ENCODE assay signal across 25 mouse cellular contexts in the genomic region with DNA sequence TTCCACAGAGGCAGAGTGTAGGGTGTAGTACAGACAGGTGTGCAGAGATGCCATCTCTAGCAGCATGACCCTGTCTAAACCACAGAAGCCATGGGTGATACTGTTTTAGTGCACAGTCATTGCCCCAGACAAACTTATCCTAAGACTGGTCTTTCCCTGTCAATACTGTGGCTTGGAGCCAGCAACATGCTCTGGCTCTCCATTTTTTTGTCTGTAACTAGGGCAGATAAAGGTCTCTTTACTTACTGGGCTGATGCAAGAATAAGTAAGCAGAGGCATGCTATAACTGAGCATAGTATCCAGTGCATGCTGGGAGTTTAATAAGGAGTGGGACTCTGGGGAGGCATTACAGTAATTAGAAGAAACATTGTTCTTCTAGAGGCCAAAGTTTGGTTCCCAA.
"Had no signal": no experiment of that assay in that cellular context is flagged by ENCODE, and none has a peak within 500 bp of the region (broad histone marks: within the 10 kb centered on the region; RNA-seq: fewer than 3 reads in every experiment).

No protein-coding gene starts in this region.

- H3K4me1 ChIP-seq: heart, embryonic 13.5 days; heart, embryonic 15.5 days; hindbrain, embryonic 13.5 days; hindbrain, embryonic 15.5 days; kidney, embryonic 15.5 days; limb, embryonic 10.5 days; limb, embryonic 12.5 days had no signal

- H3K9ac ChIP-seq: heart, embryonic 13.5 days; heart, embryonic 15.5 days; hindbrain, embryonic 13.5 days; hindbrain, embryonic 15.5 days; kidney, embryonic 15.5 days; limb, embryonic 12.5 days; liver, embryonic 14.5 days had no signal

- ATAC-seq: hindbrain, postnatal 0 days; intestine, embryonic 16.5 days had no signal

- H3K36me3 ChIP-seq: heart, embryonic 13.5 days; heart, embryonic 15.5 days; hindbrain, embryonic 13.5 days; hindbrain, embryonic 15.5 days; kidney, embryonic 15.5 days; limb, embryonic 10.5 days; limb, embryonic 12.5 days had no signal

- H3K4me2 ChIP-seq: heart, embryonic 11.5 days; heart, embryonic 13.5 days; heart, embryonic 15.5 days; hindbrain, embryonic 13.5 days; hindbrain, embryonic 15.5 days; kidney, embryonic 15.5 days; limb, embryonic 12.5 days; liver, embryonic 11.5 days had no signal

- H3K27ac ChIP-seq: heart, embryonic 13.5 days; heart, embryonic 15.5 days; hindbrain, embryonic 13.5 days; hindbrain, embryonic 15.5 days; hindbrain, postnatal 0 days; kidney, embryonic 15.5 days; kidney, postnatal 0 days; limb, embryonic 10.5 days; limb, embryonic 12.5 days; liver, embryonic 14.5 days had no signal

- H3K9me3 ChIP-seq: heart, embryonic 13.5 days; heart, embryonic 15.5 days; hindbrain, embryonic 13.5 days; hindbrain, embryonic 15.5 days; kidney, embryonic 15.5 days; limb, embryonic 10.5 days; limb, embryonic 12.5 days had no signal

- DNase-seq: gastrocnemius, postnatal 14 days; gastrocnemius, postnatal 36 days; heart, adult 18-20 months; heart, postnatal 14 days; heart, postnatal 36 days; kidney, adult 11 months; kidney, adult 2 months; kidney, adult 9 months; kidney, postnatal 14 days; kidney, postnatal 36 days; layer of hippocampus, adult 9-11 months; layer of hippocampus, postnatal 36 days had no signal

- H3K27me3 ChIP-seq: heart, embryonic 13.5 days; heart, embryonic 15.5 days; hindbrain, embryonic 13.5 days; hindbrain, embryonic 15.5 days; kidney, embryonic 15.5 days; limb, embryonic 12.5 days had no signal

- H3K4me3 ChIP-seq: heart, embryonic 13.5 days; heart, embryonic 15.5 days; hindbrain, embryonic 13.5 days; hindbrain, embryonic 15.5 days; kidney, embryonic 15.5 days; limb, embryonic 10.5 days; limb, embryonic 12.5 days had no signal
